Mouse (Mus musculus): ENCODE measurements around the gene Snap29. TPM values are rescaled to one million over a fixed set of nuclear protein-coding genes. Genes with fewer than 3 reads are reported as not detected.
A peak's percentile ranks its signal among the peaks of the same experiment; 100 is the strongest.

Gene Snap29
- total RNA-seq, 2 experiments from 2014 or later: 17.1 to 18.3 TPM

- ATAC-seq (replicated peaks; ENCODE audit: low FRiP score, low TSS enrichment, poor library complexity, severe bottlenecking): no peak
Observed at GRCm38 (mm10) chr16:17466875-17467663, 61.3 kb downstream of the Snap29 start.

- no peak for ATAC-seq (replicated peaks; ENCODE audit: low FRiP score, low TSS enrichment, poor library complexity, severe bottlenecking)
Observed at GRCm38 (mm10) chr16:17472498-17472897, 66.7 kb downstream of the Snap29 start.

- ATAC-seq (replicated peaks; ENCODE audit: low FRiP score, low TSS enrichment, poor library complexity, severe bottlenecking): peak; percentile 53; the same call in 1 of the 2 replicates
Observed at GRCm38 (mm10) chr16:17474091-17474490, 68.3 kb downstream of the Snap29 start.

GRCm38 (mm10) chr16:17474761-17475160, 69.0 kb downstream of the Snap29 start:
- ATAC-seq (replicated peaks; ENCODE audit: low FRiP score, low TSS enrichment, poor library complexity, severe bottlenecking): no peak

GRCm38 (mm10) chr16:17475326-17475725, 69.5 kb downstream of the Snap29 start:
- no peak for ATAC-seq (replicated peaks; ENCODE audit: low FRiP score, low TSS enrichment, poor library complexity, severe bottlenecking)

GRCm38 (mm10) chr16:17478331-17478943, 72.7 kb downstream of the Snap29 start:
- ATAC-seq (replicated peaks; ENCODE audit: low FRiP score, low TSS enrichment, poor library complexity, severe bottlenecking): peak; percentile 94

Other genes with a start within 250 kb of the Snap29 start
- gene Ube2l3, start 203.3 kb upstream of the Snap29 start, total RNA-seq (2014; fragmentation: Nextera tagmentation): 154 and 221 TPM in 2 replicates
- gene Ube2l3, start 203.3 kb upstream of the Snap29 start, total RNA-seq (2017): 161 and 163 TPM in 2 replicates
- 0.39 and 0.59 TPM in 2 replicates for gene Rimbp3, start 197.4 kb upstream of the Snap29 start, total RNA-seq (2014; fragmentation: Nextera tagmentation)
- 0.23 TPM in 1 of 2 replicates, not detected in the other for gene Rimbp3, start 197.4 kb upstream of the Snap29 start, total RNA-seq (2017)
- 1.6 and 2.1 TPM in 2 replicates for gene Hic2, start 172.4 kb upstream of the Snap29 start, total RNA-seq (2014; fragmentation: Nextera tagmentation)
- 1.5 and 1.9 TPM in 2 replicates for gene Hic2, start 172.4 kb upstream of the Snap29 start, total RNA-seq (2017)
- 9.2 and 19.0 TPM in 2 replicates for gene Tmem191c, start 129.9 kb upstream of the Snap29 start, total RNA-seq (2014; fragmentation: Nextera tagmentation)
- gene Tmem191c, start 129.9 kb upstream of the Snap29 start, total RNA-seq (2017): 0.33 and 2.3 TPM in 2 replicates
- gene Serpind1, start 74.6 kb upstream of the Snap29 start, total RNA-seq (2014; fragmentation: Nextera tagmentation): not detected in 2 replicates
- gene Serpind1, start 74.6 kb upstream of the Snap29 start, total RNA-seq (2017): not detected in 2 replicates
- 53.5 and 71.9 TPM in 2 replicates for gene Pi4ka, start 328 bp downstream of the Snap29 start, total RNA-seq (2014; fragmentation: Nextera tagmentation)
- 21.9 and 44.8 TPM in 2 replicates for gene Pi4ka, start 328 bp downstream of the Snap29 start, total RNA-seq (2017)
- gene Crkl, start 46.0 kb downstream of the Snap29 start, total RNA-seq (2014; fragmentation: Nextera tagmentation): 21.5 and 29.3 TPM in 2 replicates
- gene Crkl, start 46.0 kb downstream of the Snap29 start, total RNA-seq (2017): 21.6 and 33.5 TPM in 2 replicates
- 0.42 TPM in 1 of 2 replicates, not detected in the other for gene Aifm3, start 83.6 kb downstream of the Snap29 start, total RNA-seq (2014; fragmentation: Nextera tagmentation)
- gene Aifm3, start 83.6 kb downstream of the Snap29 start, total RNA-seq (2017): not detected in 2 replicates
- gene Lztr1, start 102.7 kb downstream of the Snap29 start, total RNA-seq (2014; fragmentation: Nextera tagmentation): 71.8 and 72.1 TPM in 2 replicates
- 50.4 and 55.4 TPM in 2 replicates for gene Lztr1, start 102.7 kb downstream of the Snap29 start, total RNA-seq (2017)
- gene Thap7, start 125.2 kb downstream of the Snap29 start, total RNA-seq (2014; fragmentation: Nextera tagmentation): 18.2 and 27.1 TPM in 2 replicates
- 23.3 and 45.1 TPM in 2 replicates for gene Thap7, start 125.2 kb downstream of the Snap29 start, total RNA-seq (2017)
- gene Lrrc74b, start 155.3 kb downstream of the Snap29 start, total RNA-seq (2014; fragmentation: Nextera tagmentation): not detected in 2 replicates
- gene Lrrc74b, start 155.3 kb downstream of the Snap29 start, total RNA-seq (2017): 0.05 TPM in 1 of 2 replicates, not detected in the other
- not detected in 2 replicates for gene P2rx6, start 155.9 kb downstream of the Snap29 start, total RNA-seq (2014; fragmentation: Nextera tagmentation)
- gene P2rx6, start 155.9 kb downstream of the Snap29 start, total RNA-seq (2017): not detected in 2 replicates
- gene Slc7a4, start 177.2 kb downstream of the Snap29 start, total RNA-seq (2014; fragmentation: Nextera tagmentation): 10.8 and 13.9 TPM in 2 replicates
- 5.2 and 7.6 TPM in 2 replicates for gene Slc7a4, start 177.2 kb downstream of the Snap29 start, total RNA-seq (2017)
- 88.7 and 152 TPM in 2 replicates for gene Smpd4, start 213.4 kb downstream of the Snap29 start, total RNA-seq (2014; fragmentation: Nextera tagmentation)
- 75.3 and 83.2 TPM in 2 replicates for gene Smpd4, start 213.4 kb downstream of the Snap29 start, total RNA-seq (2017)
- gene Ccdc74a, start 240.5 kb downstream of the Snap29 start, total RNA-seq (2014; fragmentation: Nextera tagmentation): 1.3 and 13.1 TPM in 2 replicates
- 0.42 and 9.2 TPM in 2 replicates for gene Ccdc74a, start 240.5 kb downstream of the Snap29 start, total RNA-seq (2017)

Measured in megakaryocyte-erythroid progenitor cell, adult 5-6 weeks (primary cell).